In the genomic region with DNA sequence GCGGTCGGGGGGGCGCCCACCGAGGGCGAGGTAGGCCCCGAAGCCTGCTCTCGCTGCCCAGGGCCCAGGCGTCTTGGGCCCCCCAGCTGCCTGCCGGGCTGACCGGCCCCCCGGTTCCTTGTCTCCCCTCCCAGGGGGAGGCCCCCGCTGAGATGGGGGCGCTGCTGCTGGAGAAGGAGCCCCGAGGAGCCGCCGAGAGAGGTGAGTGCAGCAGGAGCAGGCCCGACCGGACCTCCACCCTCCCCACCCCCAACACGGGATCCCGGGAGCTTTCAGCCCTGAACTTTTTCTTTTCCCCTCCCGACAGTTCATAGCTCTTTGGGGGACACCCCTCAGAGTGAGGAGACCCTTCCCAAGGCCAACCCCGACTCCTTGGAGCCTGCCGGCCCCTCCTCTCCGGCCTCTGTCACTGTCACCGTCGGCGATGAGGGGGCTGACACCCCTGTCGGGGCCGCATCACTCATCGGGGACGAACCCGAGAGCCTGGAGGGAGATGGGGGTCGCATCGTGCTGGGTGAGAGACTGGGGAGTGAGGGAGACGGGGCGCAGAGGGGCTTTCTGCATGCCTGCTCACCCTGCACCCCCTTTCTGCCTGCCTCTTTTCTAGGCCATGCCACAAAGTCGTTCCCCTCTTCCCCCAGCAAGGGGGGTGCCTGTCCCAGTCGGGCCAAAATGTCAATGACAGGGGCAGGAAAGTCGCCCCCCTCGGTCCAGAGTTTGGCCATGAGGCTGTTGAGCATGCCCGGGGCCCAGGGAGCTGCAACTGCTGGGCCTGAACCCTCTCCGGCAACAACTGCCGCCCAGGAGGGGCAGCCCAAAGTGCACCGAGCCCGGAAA, we compare ENCODE assay signal across 8 mouse cellular contexts. TPM values are rescaled to one million over a fixed set of nuclear protein-coding genes. Genes with fewer than 3 reads are reported as not detected.
A peak's percentile ranks its signal among the peaks of the same experiment; 100 is the strongest.
DNase-seq lines count a peak whose midpoint lies in the region; ATAC-seq lines count a peak whose summit lies in the region.

No protein-coding gene starts in this region.

- 0 out of 2 replicates have a peak, but pooled peaks have one; percentile 4 for ATAC-seq in forebrain, embryonic 16.5 days
- ATAC-seq in intestine, embryonic 14.5 days (replicated peaks; ENCODE audit: low FRiP score, low TSS enrichment, low read depth) = peak; percentile 1; the same call in 1 of the 2 replicates
- peak; percentile 8; the same call in 1 of the 2 replicates for ATAC-seq in liver, embryonic 13.5 days (ENCODE audit: low read depth)
- no peak for ATAC-seq in neural tube, embryonic 11.5 days (ENCODE audit: insufficient read depth, low FRiP score, low TSS enrichment)

- peak overlapping the region; percentile 98 for H3K9ac ChIP-seq in forebrain, embryonic 16.5 days (replicated peaks; ENCODE audit: low read depth, low read length)
- H3K9ac ChIP-seq in intestine, embryonic 14.5 days (ENCODE audit: low read length) = peak overlapping the region; percentile 92
- peak overlapping the region; percentile 93 for H3K9ac ChIP-seq in liver, embryonic 13.5 days
- peak overlapping the region; percentile 98 for H3K9ac ChIP-seq in neural tube, embryonic 11.5 days (ENCODE audit: low read length)

- H3K4me2 ChIP-seq in forebrain, embryonic 16.5 days (ENCODE audit: low read length) = peak overlapping the region; percentile 75
- peak overlapping the region; percentile 83 for H3K4me2 ChIP-seq in intestine, embryonic 14.5 days (ENCODE audit: low read length)
- peak overlapping the region; percentile 98 for H3K4me2 ChIP-seq in liver, embryonic 13.5 days
- H3K4me2 ChIP-seq in neural tube, embryonic 11.5 days (ENCODE audit: low read depth) = peak overlapping the region; percentile 90

- peak overlapping the region; percentile 97 for H3K4me3 ChIP-seq in brown adipose tissue, adult 24 weeks (ENCODE audit: insufficient read depth, low read depth, low read length)
- peak overlapping the region; percentile 94 for H3K4me3 ChIP-seq in forebrain, embryonic 16.5 days (replicated peaks; ENCODE audit: low read length)
- H3K4me3 ChIP-seq in intestine, embryonic 14.5 days (ENCODE audit: low read depth, low read length) = peak overlapping the region; percentile 95
- H3K4me3 ChIP-seq in liver, embryonic 13.5 days (replicated peaks) = peak overlapping the region; percentile 81
- H3K4me3 ChIP-seq in neural tube, embryonic 11.5 days (ENCODE audit: low read depth, low read length) = peak overlapping the region; percentile 92

- WGBS in forebrain, embryonic 16.5 days = under 1% methylated on average over 40 of the region's 45 CpGs
- under 1% methylated on average over 39 of the region's 45 CpGs for WGBS in intestine, embryonic 14.5 days
- WGBS in liver, embryonic 13.5 days (ENCODE audit: insufficient replicate concordance) = under 1% methylated on average over 38 of the region's 45 CpGs
- 0% methylated on average over 31 of the region's 45 CpGs for WGBS in neural tube, embryonic 11.5 days

- H3K27ac ChIP-seq in brown adipose tissue, adult 24 weeks (replicated peaks; ENCODE audit: low read depth, low read length) = peak overlapping the region; percentile 68
- peak overlapping the region; percentile 94 for H3K27ac ChIP-seq in forebrain, embryonic 16.5 days (ENCODE audit: low read length)
- peak overlapping the region; percentile 93 for H3K27ac ChIP-seq in intestine, embryonic 14.5 days (ENCODE audit: low read depth)
- H3K27ac ChIP-seq in liver, embryonic 13.5 days = peak overlapping the region; percentile 94
- H3K27ac ChIP-seq in neural tube, embryonic 11.5 days (ENCODE audit: low read depth, low read length) = peak overlapping the region; percentile 95; the same call in 1 of the 2 replicates

- peaks cover 13% of the 10 kb centered on the region for H3K36me3 ChIP-seq in forebrain, embryonic 16.5 days (ENCODE audit: control insufficient read depth, insufficient read depth)
- H3K36me3 ChIP-seq in intestine, embryonic 14.5 days (ENCODE audit: control insufficient read depth, insufficient read depth, low read length) = peaks cover 35% of the 10 kb centered on the region
- H3K36me3 ChIP-seq in liver, embryonic 13.5 days = peaks cover 38% of the 10 kb centered on the region
- peaks cover 14% of the 10 kb centered on the region for H3K36me3 ChIP-seq in neural tube, embryonic 11.5 days (ENCODE audit: control insufficient read depth, insufficient read depth, low read length)

- peak; percentile 56 for DNase-seq in ovary, postnatal 36 days (ENCODE audit: low spot score)
- no peak for DNase-seq in ovary, postnatal 14 days (ENCODE audit: low spot score)
- DNase-seq in intestine, embryonic 14.5 days (ENCODE audit: low spot score) = peak; percentile 83
- DNase-seq in liver, embryonic 13.5 days = peak; percentile 28
- peak; percentile 37 for DNase-seq in neural tube, embryonic 11.5 days (ENCODE audit: low spot score)
- peak; percentile 70 for DNase-seq in thymus, postnatal 4 days

- H3K9me3 ChIP-seq in forebrain, embryonic 16.5 days (ENCODE audit: control insufficient read depth, low read length) = no peaks in the 10 kb centered on the region
- H3K9me3 ChIP-seq in intestine, embryonic 14.5 days (ENCODE audit: control insufficient read depth, low read length) = no peaks in the 10 kb centered on the region
- no peaks in the 10 kb centered on the region for H3K9me3 ChIP-seq in liver, embryonic 13.5 days (replicated peaks)
- H3K9me3 ChIP-seq in neural tube, embryonic 11.5 days (ENCODE audit: control insufficient read depth, low read length) = no peaks in the 10 kb centered on the region

- peaks cover 3% of the 10 kb centered on the region; the same call in 1 of the 2 replicates for H3K4me1 ChIP-seq in brown adipose tissue, adult 24 weeks (ENCODE audit: control insufficient read depth, insufficient read depth, insufficient read length, low read length)
- H3K4me1 ChIP-seq in forebrain, embryonic 16.5 days (replicated peaks; ENCODE audit: control insufficient read depth, insufficient read depth, low read length) = peaks cover 40% of the 10 kb centered on the region
- H3K4me1 ChIP-seq in intestine, embryonic 14.5 days (replicated peaks; ENCODE audit: control insufficient read depth, insufficient read depth, low read length) = peaks cover 16% of the 10 kb centered on the region
- H3K4me1 ChIP-seq in liver, embryonic 13.5 days (replicated peaks) = peaks cover 78% of the 10 kb centered on the region
- H3K4me1 ChIP-seq in neural tube, embryonic 11.5 days (ENCODE audit: control insufficient read depth, insufficient read depth, low read length) = peaks cover 16% of the 10 kb centered on the region

- no peaks in the 10 kb centered on the region for H3K27me3 ChIP-seq in forebrain, embryonic 16.5 days (replicated peaks; ENCODE audit: control insufficient read depth, insufficient read depth, low read length)
- H3K27me3 ChIP-seq in intestine, embryonic 14.5 days (replicated peaks; ENCODE audit: control insufficient read depth, insufficient read depth, low read length) = no peaks in the 10 kb centered on the region
- no peaks in the 10 kb centered on the region for H3K27me3 ChIP-seq in liver, embryonic 13.5 days
- H3K27me3 ChIP-seq in neural tube, embryonic 11.5 days (ENCODE audit: control insufficient read depth, insufficient read depth, low read length) = no peaks in the 10 kb centered on the region

RNA-seq across cellular contexts. Expression of a gene that starts 1.0 kb away (rescaled TPM):
- polyA plus RNA-seq in brown adipose tissue, adult 24 weeks (2012; ENCODE audit: insufficient read depth, insufficient read length, missing spikeins) = 27.4 and 30.6 TPM in 2 replicates
- polyA plus RNA-seq in forebrain, embryonic 16.5 days (2015; fragmentation: Nextera tagmentation; extraction: Ambion mirVana) = 107 and 121 TPM in 2 replicates
- 73.4 and 75.2 TPM in 2 replicates for polyA plus RNA-seq in intestine, embryonic 14.5 days (2014; fragmentation: Nextera tagmentation; extraction: Ambion mirVana)
- polyA plus RNA-seq in liver, embryonic 13.5 days (2015; fragmentation: Nextera tagmentation; extraction: Ambion mirVana) = 16.8 and 17.7 TPM in 2 replicates
- 62.7 and 70.3 TPM in 2 replicates for polyA plus RNA-seq in neural tube, embryonic 11.5 days (2014; fragmentation: Nextera tagmentation; extraction: Ambion mirVana)

RNA-seq across cellular contexts. Expression of a gene that starts 1.2 kb away (rescaled TPM):
- polyA plus RNA-seq in brown adipose tissue, adult 24 weeks (2012; ENCODE audit: insufficient read depth, insufficient read length, missing spikeins) = 6.0 and 12.4 TPM in 2 replicates
- 1.6 and 1.7 TPM in 2 replicates for polyA plus RNA-seq in forebrain, embryonic 16.5 days (2015; fragmentation: Nextera tagmentation; extraction: Ambion mirVana)
- 6.8 and 7.5 TPM in 2 replicates for polyA plus RNA-seq in intestine, embryonic 14.5 days (2014; fragmentation: Nextera tagmentation; extraction: Ambion mirVana)
- 11.1 and 11.7 TPM in 2 replicates for polyA plus RNA-seq in liver, embryonic 13.5 days (2015; fragmentation: Nextera tagmentation; extraction: Ambion mirVana)
- polyA plus RNA-seq in neural tube, embryonic 11.5 days (2014; fragmentation: Nextera tagmentation; extraction: Ambion mirVana) = 0.57 and 0.86 TPM in 2 replicates

RNA-seq across cellular contexts. Expression of a gene that starts 15.0 kb away (rescaled TPM):
- not detected in 2 replicates for polyA plus RNA-seq in brown adipose tissue, adult 24 weeks (2012; ENCODE audit: insufficient read depth, insufficient read length, missing spikeins)
- 0.09 TPM in 1 of 2 replicates, not detected in the other for polyA plus RNA-seq in forebrain, embryonic 16.5 days (2015; fragmentation: Nextera tagmentation; extraction: Ambion mirVana)
- polyA plus RNA-seq in intestine, embryonic 14.5 days (2014; fragmentation: Nextera tagmentation; extraction: Ambion mirVana) = 25.4 and 28.4 TPM in 2 replicates
- polyA plus RNA-seq in liver, embryonic 13.5 days (2015; fragmentation: Nextera tagmentation; extraction: Ambion mirVana) = 1.5 TPM in 2 replicates
- polyA plus RNA-seq in neural tube, embryonic 11.5 days (2014; fragmentation: Nextera tagmentation; extraction: Ambion mirVana) = not detected in 2 replicates

RNA-seq across cellular contexts. Expression of a gene that starts 17.4 kb away (rescaled TPM):
- polyA plus RNA-seq in brown adipose tissue, adult 24 weeks (2012; ENCODE audit: insufficient read depth, insufficient read length, missing spikeins) = not detected in 2 replicates
- polyA plus RNA-seq in forebrain, embryonic 16.5 days (2015; fragmentation: Nextera tagmentation; extraction: Ambion mirVana) = 0.29 TPM in 1 of 2 replicates, not detected in the other
- not detected in 2 replicates for polyA plus RNA-seq in intestine, embryonic 14.5 days (2014; fragmentation: Nextera tagmentation; extraction: Ambion mirVana)
- 0.17 TPM in 1 of 2 replicates, not detected in the other for polyA plus RNA-seq in liver, embryonic 13.5 days (2015; fragmentation: Nextera tagmentation; extraction: Ambion mirVana)
- polyA plus RNA-seq in neural tube, embryonic 11.5 days (2014; fragmentation: Nextera tagmentation; extraction: Ambion mirVana) = not detected in 2 replicates

RNA-seq across cellular contexts. Expression of a gene that starts 20.0 kb away (rescaled TPM):
- polyA plus RNA-seq in brown adipose tissue, adult 24 weeks (2012; ENCODE audit: insufficient read depth, insufficient read length, missing spikeins) = 3.0 and 3.3 TPM in 2 replicates
- 7.1 and 8.0 TPM in 2 replicates for polyA plus RNA-seq in forebrain, embryonic 16.5 days (2015; fragmentation: Nextera tagmentation; extraction: Ambion mirVana)
- 1.4 and 1.6 TPM in 2 replicates for polyA plus RNA-seq in intestine, embryonic 14.5 days (2014; fragmentation: Nextera tagmentation; extraction: Ambion mirVana)
- 0.54 and 0.80 TPM in 2 replicates for polyA plus RNA-seq in liver, embryonic 13.5 days (2015; fragmentation: Nextera tagmentation; extraction: Ambion mirVana)
- 1.7 and 2.1 TPM in 2 replicates for polyA plus RNA-seq in neural tube, embryonic 11.5 days (2014; fragmentation: Nextera tagmentation; extraction: Ambion mirVana)

Comparison
In these comparisons a context has a peak if more than half of its experiments do, and no peak if none do; other contexts are left out.
1. RNA of a gene that starts 15.0 kb away (polyA plus RNA-seq): 25.4 to 28.4 TPM in intestine, embryonic 14.5 days; 1.5 TPM in liver, embryonic 13.5 days, 0.09 TPM in forebrain, embryonic 16.5 days, not detected in brown adipose tissue, adult 24 weeks and not detected in neural tube, embryonic 11.5 days; every median in the first group is over 10 times any median in the second.
2. Peak in every context shown above with its lines, with median percentiles within 50 percentile points of each other: H3K27ac ChIP-seq, H3K4me3 ChIP-seq, H3K4me2 ChIP-seq and H3K9ac ChIP-seq.